Mouse (Mus musculus) heart, postnatal 0 days (tissue): Measurements from ENCODE around the gene Tjp3. TPM values are rescaled to one million over a fixed set of nuclear protein-coding genes. Genes with fewer than 3 reads are reported as not detected.
A peak's percentile ranks its signal among the peaks of the same experiment; 100 is the strongest.

Experiments used
- ATAC-seq: fragments of 200-750 bp; cut with Nextera tagmentation; 2 replicates; pipeline ENCODE4 v1.8.0; 2017; ENCODE audit warnings: low read depth, moderate number of reproducible peaks, moderate library complexity; ENCODE audit not compliant: insufficient read depth
- DNase-seq: peaks from one replicate; pipeline ENCODE4 v3.0.0-alpha.2; 2016; ENCODE audit warnings: low spot score
- H3K27ac ChIP-seq: fragments of 300-500 bp; sonication (generic); 2 replicates; pipeline ENCODE4 v1.5.1; 2014; ENCODE audit warnings: low read depth, mild to moderate bottlenecking
- H3K27me3 ChIP-seq: fragments of 300-500 bp; sonication (generic); 2 replicates; pipeline ENCODE4 v1.6.1; 2014; ENCODE audit warnings: low read length, mixed read lengths; ENCODE audit not compliant: control insufficient read depth, insufficient read depth
- H3K36me3 ChIP-seq: fragments of 300-500 bp; sonication (generic); replicated peaks from 2 replicates; pipeline ENCODE4 v1.6.1; 2014; ENCODE audit warnings: low read length, mixed read lengths; ENCODE audit not compliant: control insufficient read depth, insufficient read depth
- H3K4me1 ChIP-seq: fragments of 300-500 bp; sonication (generic); 2 replicates; pipeline ENCODE4 v1.6.1; 2014; ENCODE audit warnings: antibody characterized with exemption; ENCODE audit not compliant: control insufficient read depth, insufficient read depth
- H3K4me2 ChIP-seq: fragments of 300-500 bp; sonication (generic); 2 replicates; pipeline ENCODE4 v1.6.1; 2014; ENCODE audit warnings: low read depth, mild to moderate bottlenecking, low read length, moderate library complexity
- H3K4me3 ChIP-seq: fragments of 300-500 bp; sonication (generic); 2 replicates; pipeline ENCODE4 v1.5.1; 2014; ENCODE audit warnings: low read depth, low read length
- H3K9ac ChIP-seq: fragments of 300-500 bp; sonication (generic); replicated peaks from 2 replicates; pipeline ENCODE4 v1.6.1; 2014; ENCODE audit warnings: low read depth, low read length, mixed read lengths
- H3K9me3 ChIP-seq: fragments of 300-500 bp; sonication (generic); replicated peaks from 2 replicates; pipeline ENCODE4 v1.6.1; 2016; ENCODE audit warnings: low read length; ENCODE audit not compliant: control insufficient read depth
- CTCF ChIP-seq: IDR thresholded peaks from 2 replicates; pipeline ENCODE4 v1.5.1; 2016; ENCODE audit warnings: antibody characterized with exemption, control low read depth, low read depth
- EP300 ChIP-seq: IDR thresholded peaks from 2 replicates; pipeline ENCODE4 v1.6.1; 2016; ENCODE audit warnings: antibody characterized with exemption, low read depth
- WGBS: fragments of 180-500 bp; shearing (Covaris S2); extraction: QIAGEN DNeasy Blood & Tissue Kit; methylation state at CpG from one replicate; pipeline ENCODE4 v1.1.7; 2014; 5-methylcytosine and 5-hydroxymethylcytosine counted together
- polyA plus RNA-seq: library from polyadenylated mRNA; unstranded; fragments of >200 nt; fragmentation: Nextera tagmentation; extraction: Ambion mirVana; gene quantifications from 2 replicates; pipeline ENCODE4 v1.2.1, GENCODE M21; 2015
- total RNA-seq: library from RNA; depleted of rRNA; stranded (reverse); fragments of >200 nt; gene quantifications from 2 replicates; pipeline ENCODE4 v1.2.3, GENCODE M21; 2014; ENCODE audit warnings: low replicate concordance

The Tjp3 gene
- total and polyA plus RNA-seq, 2 experiments from 2014 or later: 0.51 to 2.3 TPM

- no peak overlapping the region for H3K9ac ChIP-seq
- DNase-seq (no peak), ATAC-seq (no peak)
- H3K4me1 ChIP-seq: peaks cover 38% of the 10 kb centered on the region
- no peaks in the 10 kb centered on the region for H3K36me3 ChIP-seq
- H3K4me3 ChIP-seq: no peak overlapping the region
- H3K9me3 ChIP-seq: no peaks in the 10 kb centered on the region
- H3K27ac ChIP-seq: no peak overlapping the region
- H3K4me2 ChIP-seq: no peak overlapping the region
- no peaks in the 10 kb centered on the region for H3K27me3 ChIP-seq
- TF ChIP-seq CTCF: no peak
- no peak for TF ChIP-seq EP300
- 45% methylated on average over 29 of the region's 29 CpGs for WGBS
Measured at GRCm38 (mm10) chr10:81332277-81332676, 40.9 kb upstream of the Tjp3 start.

GRCm38 (mm10) chr10:81330007-81330406 is 38.6 kb upstream of the Tjp3 start:
- Histone ChIP-seq H3K27me3 (no peaks in the 10 kb centered on the region), H3K27ac (peak overlapping the region; percentile 86), H3K9ac (peak overlapping the region; percentile 22; the same call in 1 of the 2 replicates), H3K4me1 (peaks cover 38% of the 10 kb centered on the region), H3K36me3 (peaks cover 23% of the 10 kb centered on the region), H3K4me3 (no peak overlapping the region; the same call in 1 of the 2 replicates), H3K4me2 (peak overlapping the region; percentile 38), H3K9me3 (no peaks in the 10 kb centered on the region)
- WGBS: 41% methylated on average over 4 of the region's 4 CpGs
- no peak for DNase-seq
- TF ChIP-seq CTCF (no peak), EP300 (no peak)
- peak; percentile 7; the same call in 1 of the 2 replicates for ATAC-seq

GRCm38 (mm10) chr10:81329194-81329975 is 38.0 kb upstream of the Tjp3 start:
- no peak for TF ChIP-seq CTCF
- TF ChIP-seq EP300: no peak
- Histone ChIP-seq H3K36me3 (peaks cover 29% of the 10 kb centered on the region), H3K4me1 (peaks cover 38% of the 10 kb centered on the region), H3K4me3 (peak overlapping the region; percentile 27; the same call in 1 of the 2 replicates), H3K9ac (peak overlapping the region; percentile 22; the same call in 1 of the 2 replicates), H3K27me3 (no peaks in the 10 kb centered on the region), H3K27ac (peak overlapping the region; percentile 86), H3K9me3 (no peaks in the 10 kb centered on the region), H3K4me2 (peak overlapping the region; percentile 38)
- peak; percentile 75 for ATAC-seq
- peak; percentile 88 for DNase-seq
- 36% methylated on average over 10 of the region's 10 CpGs for WGBS

- ATAC-seq: peak; percentile 45
Measured at GRCm38 (mm10) chr10:81328386-81328785, 37.0 kb upstream of the Tjp3 start, which contains the start of gene Tbxa2r. Tbxa2r (plus strand) TSS chr10:81328731.

GRCm38 (mm10) chr10:81327959-81328358 is 36.6 kb upstream of the Tjp3 start:
- no peak for TF ChIP-seq CTCF
- TF ChIP-seq EP300: no peak
- peak; percentile 5; the same call in 1 of the 2 replicates for ATAC-seq
- Histone ChIP-seq H3K27ac (peak overlapping the region; percentile 86), H3K27me3 (no peaks in the 10 kb centered on the region), H3K36me3 (peaks cover 43% of the 10 kb centered on the region), H3K9me3 (no peaks in the 10 kb centered on the region), H3K4me3 (no peak overlapping the region), H3K9ac (peak overlapping the region; percentile 52; the same call in 1 of the 2 replicates), H3K4me1 (peaks cover 38% of the 10 kb centered on the region), H3K4me2 (peak overlapping the region; percentile 38; the same call in 1 of the 2 replicates)
- WGBS: 9% methylated on average over 2 of the region's 2 CpGs
- DNase-seq: no peak

More at GRCm38 (mm10) chr10:81328386-81328785, 37.0 kb upstream of the Tjp3 start, which contains the start of gene Tbxa2r:
- 11% methylated on average over 10 of the region's 10 CpGs for WGBS
- TF ChIP-seq CTCF (peak; percentile 10; the same call in 1 of the 2 replicates), EP300 (no peak)
- Histone ChIP-seq H3K9ac (peak within 1 kb of the TSS; percentile 52), H3K4me3 (peak within 1 kb of the TSS; percentile 27), H3K27me3 (no peaks in the 10 kb centered on the region), H3K27ac (peak within 1 kb of the TSS; percentile 86), H3K4me1 (peaks cover 38% of the 10 kb centered on the region), H3K4me2 (peak within 1 kb of the TSS; percentile 38), H3K36me3 (peaks cover 39% of the 10 kb centered on the region), H3K9me3 (no peaks in the 10 kb centered on the region)
- DNase-seq: peak; percentile 54
